In the genomic region with DNA sequence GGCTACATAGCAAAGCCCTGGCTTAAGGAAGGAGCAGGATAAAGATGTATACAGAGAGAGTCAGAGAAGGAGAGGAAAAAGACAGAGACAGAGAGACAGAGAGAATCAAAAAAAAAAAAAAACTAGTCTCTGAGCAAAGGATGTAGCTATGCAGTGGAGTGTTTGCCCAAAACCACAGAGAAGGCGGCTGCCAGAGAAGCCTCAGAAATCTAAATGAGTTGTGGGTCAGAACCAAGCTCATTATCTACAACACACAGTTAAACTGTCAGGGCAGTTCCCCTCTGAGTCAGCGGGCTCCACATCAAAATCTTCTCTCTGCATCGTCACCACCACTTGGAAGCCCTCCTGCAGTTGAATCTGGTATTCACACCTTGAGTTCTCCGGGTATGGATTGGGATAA, we compare ENCODE assay signal across 1 mouse cellular context.
TF ChIP-seq lines count a peak whose summit lies in the region.

No protein-coding gene starts in this region.

TF ChIP-seq in MEL, 35 proteins besides CTCF, POLR2A, EP300 and RAD21 (continued from another document):
- peak; percentile 89 for TF ChIP-seq MYB (IDR thresholded peaks at IDR 0.05; ENCODE audit: low read depth, low read length)
- no peak for TF ChIP-seq CHD1 (IDR thresholded peaks at IDR 0.05; ENCODE audit: low read depth, low read length)
- TF ChIP-seq MXI1 (IDR thresholded peaks at IDR 0.05; ENCODE audit: low read depth, low read length), result no peak
- no peak for TF ChIP-seq BHLHE40 (IDR thresholded peaks at IDR 0.05; ENCODE audit: borderline replicate concordance, low read depth, low read length)
- TF ChIP-seq ELF1 (IDR thresholded peaks at IDR 0.05; ENCODE audit: low read depth, low read length), result no peak
- TF ChIP-seq ZNF384 (IDR thresholded peaks at IDR 0.05; ENCODE audit: low read depth, low read length), result peak; percentile 84
- TF ChIP-seq POLR2AphosphoS2 (IDR thresholded peaks at IDR 0.05; ENCODE audit: low read length), result no peak
- no peak for TF ChIP-seq MYC (IDR thresholded peaks at IDR 0.05; ENCODE audit: low read depth, low read length)
- 0 out of 2 replicates have a peak, but pooled peaks have one; percentile 38 for TF ChIP-seq TAL1 (IDR thresholded peaks at IDR 0.05; ENCODE audit: low read length)
- TF ChIP-seq UBTF (IDR thresholded peaks at IDR 0.05; ENCODE audit: borderline replicate concordance, insufficient read depth, low read depth, low read length), result no peak
- no peak for TF ChIP-seq MEF2A (IDR thresholded peaks at IDR 0.05; ENCODE audit: extremely low read depth, insufficient replicate concordance, low read depth, low read length, poor library complexity, severe bottlenecking)
- TF ChIP-seq SIN3A (IDR thresholded peaks at IDR 0.05; ENCODE audit: low read length), result no peak
- no peak for TF ChIP-seq NELFE (IDR thresholded peaks at IDR 0.05; ENCODE audit: low read depth, low read length)
- TF ChIP-seq USF1 (IDR thresholded peaks at IDR 0.05; ENCODE audit: low read depth, low read length), result no peak
- TF ChIP-seq KAT2A (conservative IDR thresholded peaks at IDR 0.05; ENCODE audit: low read depth, low read length), result no peak
- TF ChIP-seq POLR2AphosphoS5 (IDR thresholded peaks at IDR 0.05; ENCODE audit: borderline replicate concordance, low read depth, low read length), result no peak
